Mouse (Mus musculus): ENCODE data around the gene Mllt1.

The Mllt1 gene

DNA sequence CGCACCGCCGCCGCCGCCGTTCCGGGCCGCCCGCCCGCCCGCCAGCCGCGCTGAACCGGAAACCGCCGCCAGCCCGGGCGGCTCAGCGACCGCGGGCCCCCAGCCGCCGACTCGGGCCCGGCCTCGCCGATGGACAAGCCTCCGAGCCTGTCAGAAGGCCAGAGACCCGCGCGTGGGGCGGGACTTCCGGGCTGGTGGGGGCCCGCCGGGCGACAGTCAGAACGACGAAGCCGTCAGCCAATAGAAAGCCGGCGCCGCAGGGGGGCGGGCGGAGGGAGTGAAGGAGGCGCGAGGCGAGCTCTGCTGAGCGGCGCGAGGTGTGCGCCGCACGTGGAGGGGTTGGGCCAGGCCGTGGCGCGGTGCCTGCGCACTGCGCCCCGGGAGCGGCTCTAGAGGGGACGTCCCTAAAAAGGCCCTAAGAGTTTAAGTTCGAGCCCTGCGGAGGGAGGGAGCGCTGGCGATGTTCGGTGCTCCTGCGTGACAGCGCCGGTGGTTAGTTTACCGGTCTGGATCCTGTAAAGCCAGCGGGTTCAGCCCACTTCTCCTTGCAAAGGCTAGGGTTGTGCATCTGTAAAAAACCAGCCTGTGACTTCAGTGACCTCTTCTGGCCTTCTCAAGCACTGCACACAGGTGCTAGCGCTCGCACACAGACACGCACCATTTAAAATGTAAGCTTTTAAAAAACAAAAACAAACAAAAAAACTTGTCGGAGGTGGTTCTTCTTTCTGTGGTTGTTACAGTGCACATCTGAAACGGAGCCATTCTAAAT lies at the start of gene Mllt1:
TSS of gene Mllt1 (minus strand) at position 53 of the 769 bp plus-strand sequence.
- peak; percentile 99 for DNase-seq

DNA sequence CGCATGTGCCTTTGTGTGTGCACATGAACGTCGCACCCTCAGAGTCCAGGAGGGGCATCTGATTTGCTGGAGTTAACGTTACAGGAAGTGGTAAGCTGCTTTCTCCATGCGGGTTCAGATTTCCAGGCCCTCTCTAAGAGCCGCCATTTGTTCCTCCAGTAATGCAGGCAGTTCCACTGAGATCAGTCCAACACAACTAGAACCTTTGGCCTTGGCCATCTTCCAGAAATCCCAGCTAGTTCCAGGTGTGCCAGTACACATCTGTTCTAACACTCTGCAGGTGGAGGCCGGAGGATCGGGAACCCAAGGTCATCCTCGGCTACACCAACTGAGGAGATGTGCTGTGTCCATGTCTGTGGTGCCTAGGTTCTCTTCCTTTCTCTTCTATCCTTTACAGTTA lies 49.7 kb upstream of the Mllt1 start:
- DNase-seq: no peak

DNA sequence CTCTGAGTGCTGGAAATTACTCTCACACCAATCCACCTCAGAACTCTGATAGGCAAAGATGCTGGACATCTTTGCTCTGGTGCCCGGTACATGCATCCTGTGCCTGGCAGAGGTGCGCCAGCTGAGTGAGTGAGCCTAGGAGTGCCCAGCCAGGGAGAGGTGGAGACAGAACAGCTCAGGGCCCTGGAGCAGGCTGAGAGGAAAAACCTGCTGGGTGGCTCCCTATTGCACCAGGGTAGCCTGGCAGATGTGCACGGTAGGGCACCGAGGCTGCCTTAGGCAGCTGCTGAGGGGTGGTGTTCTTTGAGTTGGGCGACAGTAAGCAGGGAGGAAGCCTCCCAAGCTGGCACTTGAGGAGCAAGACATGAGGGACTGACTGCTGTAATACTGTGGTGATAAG lies 46.8 kb upstream of the Mllt1 start, which contains the start of gene Acer1:
TSS of gene Acer1 (minus strand) at position 114 of the 400 bp plus-strand sequence.
- DNase-seq: no peak

DNA sequence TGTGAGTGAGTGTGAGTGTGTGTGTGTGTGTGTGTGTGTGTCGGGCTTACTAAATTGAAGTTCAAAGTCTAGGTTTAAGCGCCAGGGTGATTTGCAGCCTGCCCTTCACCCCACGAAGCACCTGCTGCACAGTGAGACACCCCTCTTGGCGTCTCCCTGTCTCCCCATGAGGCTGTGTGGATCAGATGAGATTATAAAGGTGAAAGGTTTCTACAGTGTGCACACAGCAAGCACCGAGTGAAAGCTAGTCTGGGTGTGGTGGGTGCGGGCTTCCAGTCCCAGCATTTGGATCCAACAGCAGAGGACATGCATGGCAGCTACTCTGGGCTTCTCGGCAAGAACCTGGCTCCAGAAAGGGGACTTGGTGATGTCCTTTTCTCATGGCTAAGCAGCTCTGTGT lies 45.8 kb upstream of the Mllt1 start:
- no peak for DNase-seq

DNA sequence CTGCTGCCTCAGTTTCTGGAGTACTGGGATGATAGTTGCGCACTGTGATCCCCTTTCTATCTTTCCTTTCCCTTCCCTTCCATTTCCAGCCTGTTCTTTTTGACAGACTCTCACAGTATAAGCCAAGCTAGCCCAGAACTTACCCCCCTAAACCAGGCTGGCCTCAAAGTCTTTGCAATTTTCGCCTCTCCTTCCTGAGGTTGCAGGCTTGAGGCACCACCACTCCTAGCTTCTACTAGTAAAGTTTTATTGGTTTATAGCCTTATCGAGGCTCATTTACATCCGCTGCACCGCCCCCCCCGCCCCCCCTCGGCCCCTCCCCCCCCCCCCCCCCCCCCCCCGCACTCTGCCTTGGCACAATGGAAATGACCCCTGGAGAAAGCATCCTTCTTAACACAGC lies 44.3 kb upstream of the Mllt1 start:
- no peak for DNase-seq

DNA sequence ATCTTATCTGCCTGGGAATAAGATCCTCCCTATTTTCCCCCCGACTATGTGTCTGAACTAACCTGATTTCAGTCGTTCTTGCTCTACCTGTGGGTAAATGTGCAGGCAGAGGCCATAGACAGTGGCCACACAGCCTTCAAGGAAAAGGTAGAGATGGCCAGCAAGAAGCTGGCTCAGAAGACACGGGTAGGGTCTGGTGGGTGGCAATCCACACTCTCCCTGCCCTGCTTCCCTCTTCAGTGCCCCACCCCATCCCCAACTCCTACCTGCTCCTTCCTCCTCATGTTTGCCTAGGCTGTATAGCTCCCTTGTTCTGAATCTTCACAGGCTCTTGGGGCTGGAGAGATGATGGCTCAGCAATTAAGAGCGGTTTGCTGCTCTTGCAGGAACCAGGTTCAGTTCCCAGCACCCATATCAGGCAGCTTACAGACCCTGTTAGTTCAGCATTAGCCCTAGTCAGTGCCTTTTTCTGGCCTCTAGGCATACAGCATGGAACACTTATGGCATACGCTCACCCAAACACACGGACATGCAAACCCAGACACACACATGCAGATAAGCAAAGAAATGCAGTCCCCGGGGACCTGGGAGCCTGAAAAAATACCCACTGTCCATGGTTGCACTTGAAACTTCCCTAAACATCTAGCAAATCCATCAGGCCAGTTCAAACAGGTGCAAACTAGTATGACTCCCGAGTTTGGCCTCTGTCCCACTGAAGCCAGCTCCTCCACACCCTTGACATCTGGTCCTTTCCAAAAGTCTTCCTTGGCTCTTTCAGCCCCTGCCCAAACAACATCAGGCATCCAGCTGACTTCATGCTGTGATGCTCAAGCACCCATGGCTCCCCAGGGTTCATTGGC lies 41.5 kb upstream of the Mllt1 start:
- DNase-seq: no peak

DNA sequence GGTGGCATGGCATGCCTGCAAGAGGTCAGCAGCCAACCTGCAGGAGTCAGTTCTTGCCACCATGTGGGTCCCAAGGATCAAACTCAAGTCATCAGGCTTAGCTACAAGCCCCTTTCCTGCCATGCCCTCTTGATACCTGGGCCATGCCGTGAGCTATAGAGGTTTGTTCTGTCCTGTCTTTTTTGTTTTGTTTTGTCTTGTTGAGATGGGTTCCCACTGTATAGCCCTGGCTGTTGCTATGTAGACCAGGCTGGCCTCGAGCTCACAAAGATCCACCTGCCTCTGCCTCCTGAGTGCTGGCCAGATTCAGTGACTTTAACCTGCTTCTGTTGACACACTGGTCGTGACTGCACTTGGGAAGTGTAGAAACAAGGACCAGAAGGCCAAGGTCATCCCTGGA lies 40.2 kb upstream of the Mllt1 start:
- no peak for DNase-seq

DNA sequence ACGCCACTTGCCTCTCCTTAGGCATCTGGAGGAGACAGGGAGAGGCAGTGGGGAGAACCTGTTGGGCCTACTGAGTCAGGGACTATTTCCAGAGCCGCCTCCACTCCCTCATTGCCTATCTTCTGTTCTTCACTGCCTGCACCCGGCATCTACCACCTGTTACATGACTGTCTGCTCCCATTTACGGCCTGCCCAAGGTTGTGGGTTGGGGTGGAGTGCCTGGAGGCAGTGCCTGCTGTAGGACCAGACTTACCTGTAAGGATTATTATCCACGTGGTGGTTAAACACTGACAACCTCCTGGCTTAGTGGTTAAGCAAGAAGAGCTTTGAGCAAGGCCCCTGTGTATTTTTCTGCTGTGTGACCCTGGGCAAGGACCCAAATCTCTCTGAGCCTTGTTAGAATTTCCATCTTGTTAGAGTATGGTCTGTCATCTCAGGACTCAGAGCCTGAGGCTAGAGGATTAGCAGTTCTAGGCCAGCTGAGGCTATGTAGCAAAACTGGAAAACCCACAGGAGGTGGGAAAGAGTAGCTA lies 39.6 kb upstream of the Mllt1 start:
- no peak for DNase-seq

DNA sequence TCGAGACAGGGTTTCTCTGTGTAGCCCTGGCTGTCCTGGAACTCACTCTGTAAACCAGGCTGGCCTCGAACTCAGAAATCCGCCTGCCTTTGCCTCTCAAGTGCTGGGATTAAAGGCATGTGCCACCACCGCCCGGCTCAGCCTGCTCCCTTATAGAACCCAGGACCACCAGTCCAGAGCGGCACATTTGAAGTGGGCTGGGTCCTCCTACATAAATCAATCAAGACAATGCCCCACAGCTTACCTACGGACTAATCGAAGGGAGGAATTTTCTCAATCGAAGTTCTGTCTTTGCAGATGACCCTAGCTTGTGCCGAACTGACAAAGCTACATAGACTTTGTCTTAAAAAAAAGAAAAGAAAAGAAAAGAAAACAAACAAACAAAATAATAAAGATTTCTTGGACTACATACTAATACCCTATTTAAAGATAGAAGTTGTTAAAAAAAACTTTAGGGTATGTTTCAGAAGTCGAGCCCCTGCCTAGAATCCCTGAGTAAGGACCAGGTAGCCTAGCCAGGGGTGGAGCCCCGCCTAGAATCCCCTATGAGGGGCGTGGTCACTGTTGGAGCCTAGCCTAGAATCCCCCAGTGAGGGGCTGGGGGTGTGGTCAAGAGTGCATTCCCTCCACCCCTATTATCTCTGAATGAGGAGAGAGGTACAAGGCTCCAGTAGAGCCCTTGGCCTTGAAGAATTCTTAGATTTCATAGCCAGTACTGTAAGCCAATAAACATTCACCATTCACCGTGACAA lies 38.9 kb upstream of the Mllt1 start:
- DNase-seq: no peak

DNA sequence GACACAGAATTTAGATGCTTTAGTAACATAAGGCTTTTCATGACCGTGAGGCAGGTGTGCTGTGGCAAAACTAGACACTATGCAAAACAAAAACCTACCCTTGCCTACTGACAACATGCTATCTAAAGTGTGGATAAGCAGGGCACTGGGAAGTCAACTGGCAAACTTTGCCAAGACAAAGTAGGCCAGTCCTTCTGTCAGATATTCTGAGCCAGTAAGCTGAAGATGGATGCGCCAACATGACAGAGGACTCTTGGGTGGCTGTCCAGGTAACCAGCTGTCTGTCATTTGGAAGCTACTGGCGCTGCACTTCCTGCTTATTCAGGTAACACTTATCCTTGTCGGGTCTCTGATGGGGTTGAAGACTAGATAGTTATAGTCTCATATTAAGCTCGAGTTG lies 34.9 kb upstream of the Mllt1 start:
- DNase-seq: no peak

DNA sequence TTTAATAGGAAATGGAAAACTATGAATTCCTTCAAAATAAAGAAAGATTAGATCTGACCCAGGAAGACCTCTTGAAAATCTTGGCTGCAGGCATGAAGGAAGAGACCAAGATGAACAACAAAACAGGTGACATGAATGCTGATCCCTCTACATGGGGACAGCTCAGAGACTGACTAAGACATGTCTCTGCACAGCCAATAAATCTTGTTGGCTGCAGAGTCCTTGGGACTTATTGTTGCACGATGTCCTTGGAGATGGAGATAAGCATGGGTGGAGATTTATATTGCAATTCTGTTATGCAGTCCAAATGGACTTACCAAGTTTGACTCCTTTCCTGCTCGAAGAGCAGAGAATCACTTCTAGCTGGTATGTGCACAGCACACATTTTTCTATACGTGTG lies 34.1 kb upstream of the Mllt1 start:
- DNase-seq: no peak

DNA sequence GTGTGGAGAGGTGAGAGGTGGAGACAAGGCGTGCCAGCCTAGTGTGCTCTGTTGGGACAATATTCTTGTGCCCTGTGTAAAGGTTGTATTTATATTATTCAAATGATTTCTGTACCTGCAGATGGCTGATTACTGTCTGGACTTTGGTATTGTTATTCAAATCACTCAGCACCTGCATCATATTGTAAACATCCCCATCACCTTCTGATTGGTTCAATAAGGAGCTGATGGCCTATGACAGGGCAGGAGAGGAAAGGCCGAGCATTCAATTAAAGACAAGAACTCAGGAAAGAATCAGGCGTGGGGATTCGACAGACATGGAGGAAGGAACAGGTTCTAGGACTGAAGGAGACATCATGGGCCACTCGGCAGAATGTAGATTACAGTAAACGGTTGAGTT lies 28.4 kb upstream of the Mllt1 start:
- DNase-seq: no peak

DNA sequence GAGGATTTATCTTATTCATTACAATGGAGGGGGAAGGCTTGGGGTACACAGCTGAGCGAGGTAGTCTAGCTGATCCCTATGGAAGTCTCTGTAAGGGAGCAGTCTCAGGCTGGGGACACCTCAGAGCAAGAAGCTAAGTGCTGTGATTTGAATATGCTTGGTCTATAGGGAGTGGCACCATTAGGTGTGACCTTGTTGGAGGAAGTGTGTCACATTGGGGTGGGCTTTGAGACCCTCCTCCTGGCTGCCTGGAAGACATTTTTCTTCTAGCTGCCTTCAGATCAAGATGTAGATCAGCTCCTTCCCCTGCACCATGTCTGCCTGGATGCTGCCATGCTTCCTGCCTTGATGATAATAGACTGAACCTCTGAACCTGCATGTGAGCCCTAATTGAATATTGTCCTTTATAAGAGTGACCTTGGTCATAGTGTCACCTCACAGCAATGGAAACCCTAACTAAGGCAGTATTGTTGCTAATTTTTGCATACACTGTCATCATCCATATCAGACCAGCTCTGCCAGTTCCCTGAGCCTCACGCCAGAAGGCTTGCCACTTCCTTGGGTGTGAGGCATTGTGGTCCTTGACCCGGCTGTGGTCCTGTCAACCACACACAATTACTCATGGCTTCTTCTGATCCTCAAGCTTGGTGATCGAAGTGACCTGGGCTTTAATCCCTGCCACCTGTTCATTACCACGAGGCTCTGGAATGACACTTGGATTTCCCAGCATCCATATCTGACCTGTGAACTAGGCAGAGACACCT lies 27.6 kb upstream of the Mllt1 start:
- DNase-seq: no peak

DNA sequence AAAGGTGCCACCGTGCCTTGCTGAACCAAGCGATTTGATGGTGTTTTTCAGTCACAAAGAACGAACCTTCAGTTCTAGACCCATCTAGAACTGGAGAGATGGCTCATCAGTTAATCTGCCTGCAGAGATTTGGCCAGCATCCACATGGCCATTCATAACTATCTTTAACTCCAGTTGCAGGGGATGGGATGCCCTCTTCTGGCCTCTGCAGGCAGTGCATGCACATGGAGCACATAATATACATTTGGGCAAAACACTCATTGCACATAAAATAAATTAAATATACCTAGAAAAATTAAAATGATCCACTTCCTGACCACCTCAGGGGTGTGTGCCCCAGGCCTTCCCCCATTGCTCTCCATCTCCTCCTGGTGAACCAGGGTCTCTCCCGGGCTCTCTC lies 26.7 kb upstream of the Mllt1 start:
- DNase-seq: no peak

DNA sequence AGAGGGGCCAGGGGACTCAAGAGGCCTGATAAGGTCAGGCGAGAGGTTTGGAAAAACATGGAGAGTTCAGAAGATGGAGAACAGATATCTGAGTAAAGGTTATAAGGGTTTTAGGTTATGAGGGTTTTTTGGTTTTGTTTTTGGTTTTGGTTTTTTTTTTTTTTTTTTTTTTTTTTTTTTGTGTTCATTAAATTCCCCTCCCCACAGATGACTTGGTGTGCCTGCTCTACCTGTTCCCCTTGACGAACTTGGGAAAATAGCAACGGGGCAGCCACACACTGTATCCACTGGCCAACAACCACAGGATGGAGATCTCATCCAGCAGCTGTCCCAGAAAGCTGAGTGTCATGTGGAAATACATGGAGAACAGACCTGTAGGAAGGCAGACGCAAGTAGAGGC lies 23.5 kb upstream of the Mllt1 start:
- DNase-seq: no peak

DNA sequence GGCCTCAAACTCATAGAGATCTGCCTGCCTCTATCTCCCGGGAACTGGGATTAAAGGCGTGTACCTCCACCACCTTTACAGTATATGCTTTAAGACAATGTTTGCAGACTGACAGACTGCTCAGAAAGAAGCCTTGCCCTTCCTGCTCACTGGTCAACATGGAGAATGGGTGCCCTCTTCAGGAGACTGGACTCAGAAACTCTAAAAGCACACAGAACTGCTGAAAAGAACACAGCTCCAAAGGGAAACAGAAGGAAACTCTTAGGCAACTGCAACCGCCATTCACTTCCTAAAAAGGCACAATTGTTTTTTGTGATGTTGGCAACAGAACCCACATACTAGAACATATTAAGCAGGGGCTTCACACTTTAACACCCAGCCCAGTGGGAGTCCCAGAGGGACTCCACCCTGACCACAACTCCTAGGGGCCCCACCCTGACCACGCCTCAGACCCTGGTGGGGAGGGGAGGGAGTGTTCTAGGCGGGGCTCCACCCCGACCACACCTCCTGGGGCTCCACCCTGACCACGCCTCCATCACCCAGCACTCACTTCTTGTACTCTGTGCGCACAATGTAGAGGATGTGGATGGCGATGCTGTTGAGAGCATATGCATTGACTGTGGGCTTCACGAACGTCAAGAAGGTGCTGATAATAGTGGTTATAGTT lies 22.7 kb upstream of the Mllt1 start:
- no peak for DNase-seq

DNA sequence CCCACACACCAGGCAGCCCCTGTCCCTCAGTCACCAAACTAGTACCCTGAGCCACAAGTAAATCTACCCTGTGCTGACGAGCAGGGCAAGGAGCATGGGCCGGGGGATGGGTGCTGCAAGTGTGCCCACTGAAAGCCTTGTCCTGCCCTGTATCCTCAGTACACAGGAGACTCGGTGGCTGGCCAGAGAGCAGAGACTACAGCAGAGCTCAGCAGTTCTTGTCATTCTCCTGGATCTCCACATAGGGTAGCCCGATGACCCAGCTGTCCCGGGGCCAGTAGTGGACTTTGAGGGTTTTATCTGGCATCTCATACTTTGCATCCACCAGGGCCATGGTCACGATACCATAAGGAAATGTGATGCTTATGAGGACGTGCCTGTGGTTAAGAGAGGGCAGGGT lies 19.7 kb upstream of the Mllt1 start:
- DNase-seq: no peak

DNA sequence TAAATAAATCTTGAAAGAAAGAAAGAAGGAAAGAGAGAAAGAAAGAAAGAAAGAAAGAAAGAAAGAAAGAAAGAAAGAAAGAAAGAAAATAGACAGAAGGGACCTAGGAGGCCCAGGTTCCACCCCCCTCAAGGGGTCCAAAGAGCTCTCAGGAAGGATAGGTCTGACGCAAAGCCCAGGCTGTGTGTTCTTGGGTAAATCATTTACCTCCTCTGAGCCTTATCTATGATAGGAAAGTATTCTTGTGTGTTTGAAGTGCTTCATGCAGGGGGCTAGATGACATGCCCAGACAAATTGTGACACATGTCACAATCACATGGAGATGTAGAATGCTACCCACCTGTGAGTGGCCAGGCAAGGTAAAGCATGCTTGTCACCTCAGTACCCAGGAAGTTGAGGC lies 17.4 kb upstream of the Mllt1 start:
- DNase-seq: no peak

DNA sequence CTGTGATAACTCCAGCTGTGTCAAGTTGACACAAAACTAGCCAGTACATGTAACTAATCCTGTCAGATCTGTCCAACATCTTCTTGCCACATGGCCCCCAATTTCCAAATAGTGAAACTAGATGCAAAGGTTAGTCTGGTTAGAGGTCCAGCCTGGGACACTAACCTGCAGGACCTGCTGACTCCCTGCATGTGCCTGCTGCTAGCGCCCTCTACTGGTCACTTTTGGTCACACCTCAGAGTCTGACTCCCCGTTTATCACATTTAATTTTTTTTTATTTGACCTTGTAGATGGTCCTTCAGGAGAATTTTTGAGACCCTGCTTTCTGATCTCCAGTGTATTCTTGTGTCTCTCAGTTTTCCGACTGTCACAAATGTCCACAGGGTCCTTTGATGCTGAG lies 15.7 kb upstream of the Mllt1 start:
- DNase-seq: peak; percentile 70

DNA sequence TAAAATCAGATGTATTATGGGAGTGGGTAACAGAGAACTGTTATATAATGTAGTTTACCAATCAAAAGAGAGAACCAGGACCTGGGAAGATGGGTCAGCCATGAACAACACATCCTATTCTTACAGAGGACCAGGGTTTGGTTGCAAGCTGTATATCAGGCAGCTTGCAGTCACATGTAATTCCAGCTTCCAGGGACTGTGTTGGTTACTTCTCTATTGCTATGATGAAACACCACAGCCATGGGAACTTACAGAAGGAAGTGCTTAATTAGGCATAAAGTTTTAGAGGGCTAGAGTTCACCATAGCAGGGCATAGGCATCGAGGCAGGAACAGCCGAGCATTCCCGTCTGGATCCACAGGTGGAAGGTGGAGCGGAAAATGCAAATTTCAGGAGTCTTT lies 3.5 kb upstream of the Mllt1 start:
- DNase-seq: no peak

DNA sequence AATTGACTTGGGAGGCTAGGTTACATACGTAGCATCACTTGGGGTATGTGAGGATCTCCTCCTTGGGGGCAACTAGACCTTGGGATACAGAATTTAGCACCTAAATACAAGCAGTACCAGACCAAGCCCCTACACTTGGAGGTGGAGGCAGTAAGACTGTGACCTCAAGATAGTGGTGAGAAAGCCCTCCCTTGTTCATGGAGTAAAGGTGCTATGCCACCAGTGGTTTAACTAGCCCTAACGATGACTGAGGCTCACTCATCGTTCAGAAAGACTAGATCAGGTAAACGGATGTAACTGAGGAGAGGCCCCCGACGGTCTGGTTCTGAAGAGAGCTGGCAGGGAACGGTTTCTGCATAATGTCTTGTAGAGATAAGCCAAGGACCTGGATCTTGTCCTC lies 1.5 kb upstream of the Mllt1 start:
- no peak for DNase-seq

Data from cerebellum, adult 8-10 months (tissue).